Mouse (Mus musculus): ENCODE measurements around the gene Dkk2. TPM values are rescaled to one million over a fixed set of nuclear protein-coding genes. Genes with fewer than 3 reads are reported as not detected.

Dkk2 gene
- 4.4 TPM for polyA plus RNA-seq (2014; fragmentation: Illumina TruSeq; extraction: RNeasy Lipid Tissue Mini Kit (QIAGEN cat#74804); ENCODE audit: low replicate concordance)

DNA sequence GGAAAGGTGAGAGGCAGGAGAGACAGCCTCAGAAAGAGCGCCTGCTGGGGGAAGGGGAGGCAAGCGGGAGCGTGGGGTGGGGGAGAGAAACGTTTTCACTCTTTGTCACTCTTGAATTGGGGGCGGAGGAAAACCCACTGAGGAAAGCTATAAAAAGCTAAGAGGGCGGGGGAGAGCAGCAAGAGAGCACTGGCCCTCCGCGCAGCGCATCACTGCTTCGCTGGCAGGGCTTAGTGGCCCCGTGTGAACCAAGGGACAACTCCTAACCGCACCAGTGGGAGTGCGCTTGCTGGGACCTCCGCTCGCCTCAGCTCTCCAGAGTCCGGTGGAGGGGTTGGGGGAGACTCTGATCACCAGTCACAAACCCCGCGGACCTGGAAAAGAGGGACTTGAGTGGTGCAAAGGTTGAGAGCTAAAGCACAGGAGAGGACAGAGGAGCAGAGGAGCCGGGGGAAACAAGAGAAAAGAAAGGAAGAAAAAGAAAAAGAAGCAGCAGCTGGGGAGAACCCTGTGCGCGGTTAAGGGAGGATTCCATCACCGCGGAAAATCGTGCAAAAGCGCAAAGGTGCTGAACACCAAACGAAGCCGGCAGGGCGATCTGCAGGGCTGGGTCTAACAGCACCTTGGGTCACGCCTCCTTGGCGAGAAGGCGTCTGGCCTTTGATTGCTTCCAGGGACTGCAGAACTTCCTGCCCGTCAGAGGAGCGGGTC is at the start of gene Dkk2:
Dkk2 (plus strand) TSS at position 181 of the 711 bp plus-strand sequence.

